Mouse (Mus musculus) kidney, adult 8-10 months (tissue): ENCODE measurements around the gene Egfem1.
A peak's percentile ranks its signal among the peaks of the same experiment; 100 is the strongest.

ENCODE experiments used
- DNase-seq, 2 experiments: peaks; one replicate each; pipeline ENCODE4 v3.0.0; 2022

The Egfem1 gene

DNA sequence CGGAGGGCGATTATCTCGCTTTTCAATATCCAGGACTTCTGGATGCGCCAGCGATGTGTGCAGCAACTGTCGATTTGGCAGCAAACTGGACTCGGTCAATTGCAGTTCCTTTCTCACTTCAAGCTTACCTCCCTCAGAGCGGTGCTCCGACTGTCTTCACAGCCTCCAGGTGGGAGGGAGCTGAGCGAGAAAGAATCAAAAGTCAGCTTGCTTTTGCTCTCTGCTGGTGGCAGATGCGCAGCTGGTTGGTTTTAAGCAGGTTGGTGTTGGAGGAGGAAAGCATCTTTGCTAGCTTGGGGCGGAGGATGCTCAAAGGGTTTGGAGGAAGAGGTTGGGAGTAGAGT, at the start of gene Egfem1:
Egfem1 (plus strand) TSS at position 72 of the 344 bp plus-strand sequence.
- DNase-seq = no peak

DNA sequence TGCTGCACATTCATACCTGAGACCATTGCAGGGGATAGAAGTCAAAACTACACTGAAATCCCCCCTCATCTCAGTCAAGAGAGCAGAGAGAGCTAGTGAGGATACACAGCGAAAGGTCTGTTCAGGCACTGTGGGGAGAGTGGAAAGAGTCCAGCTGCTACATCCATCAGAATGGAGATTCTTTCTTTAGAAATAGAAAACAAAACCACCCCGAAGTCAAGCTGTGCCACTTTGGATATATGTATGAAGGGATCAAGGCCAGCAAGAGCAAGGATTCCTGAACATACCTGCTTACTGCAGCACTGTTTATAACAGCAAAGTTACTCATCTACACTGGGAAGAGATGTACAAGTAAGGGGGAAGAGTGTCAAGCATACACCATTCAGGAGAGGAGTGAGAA, 48.7 kb upstream of the Egfem1 start:
- no peak for DNase-seq

- DNase-seq = peak in 1 of 2 experiments; percentile 11
Observed at GRCm38 (mm10) chr3:29036146-29036545, 45.7 kb upstream of the Egfem1 start.

DNA sequence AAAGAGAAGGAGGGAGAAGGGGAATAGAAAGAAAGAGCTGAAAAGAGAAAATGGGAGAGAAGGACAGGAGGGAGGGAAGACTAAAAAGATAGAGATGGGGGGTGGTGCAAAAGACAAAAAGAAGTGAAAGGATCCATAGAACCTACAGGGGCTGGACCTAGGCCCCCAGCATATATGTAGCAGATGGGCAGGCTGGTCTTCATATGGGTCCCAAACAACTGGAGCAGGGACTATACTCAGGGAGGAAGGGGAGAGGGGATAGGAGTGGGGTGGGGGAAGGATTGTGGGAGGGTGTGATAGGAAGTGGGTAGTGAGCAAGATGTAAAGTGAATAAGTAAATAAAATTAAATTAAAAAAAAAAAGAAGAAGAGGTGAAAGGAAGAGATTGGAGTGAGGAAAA, 45.2 kb upstream of the Egfem1 start:
- no peak for DNase-seq

DNA sequence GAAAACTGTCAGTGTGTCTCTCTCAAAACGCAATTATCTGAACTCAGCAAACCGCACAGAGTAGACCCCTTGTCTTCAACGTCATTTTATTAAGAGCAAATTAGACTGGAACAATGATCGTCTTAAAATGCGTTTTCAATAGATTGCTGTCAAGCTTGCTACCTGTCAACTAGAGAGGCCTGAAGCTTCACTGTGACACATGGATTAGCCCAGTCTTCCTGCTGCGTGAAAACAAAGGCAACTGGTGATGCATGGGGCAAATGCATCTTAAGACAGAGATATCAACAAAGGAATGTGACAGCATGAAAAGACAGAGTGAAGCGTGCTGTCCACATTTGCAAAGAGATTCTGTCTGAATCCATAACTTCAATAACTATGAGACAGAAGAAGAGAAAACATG, 41.8 kb upstream of the Egfem1 start:
- DNase-seq = no peak

DNA sequence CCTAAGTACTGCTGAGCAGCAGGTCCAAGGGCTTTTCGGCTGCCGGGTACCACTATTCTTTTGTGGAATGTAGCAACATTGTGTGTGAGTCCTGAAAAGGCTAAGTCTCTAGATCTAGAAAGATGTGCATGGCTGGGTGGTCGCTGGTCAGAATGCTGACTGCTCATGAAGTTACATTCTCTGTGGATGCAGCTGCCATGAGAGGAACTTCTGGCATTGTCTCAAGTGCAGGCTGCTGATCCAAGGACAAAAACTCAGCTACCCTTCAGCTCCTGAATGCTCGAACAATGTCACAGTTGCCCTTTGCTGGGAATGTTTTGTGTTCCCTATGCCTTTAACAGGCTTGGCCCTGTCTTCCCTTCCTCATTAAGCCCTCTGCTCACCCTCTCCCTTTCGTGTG, 35.5 kb upstream of the Egfem1 start:
- no peak for DNase-seq

DNA sequence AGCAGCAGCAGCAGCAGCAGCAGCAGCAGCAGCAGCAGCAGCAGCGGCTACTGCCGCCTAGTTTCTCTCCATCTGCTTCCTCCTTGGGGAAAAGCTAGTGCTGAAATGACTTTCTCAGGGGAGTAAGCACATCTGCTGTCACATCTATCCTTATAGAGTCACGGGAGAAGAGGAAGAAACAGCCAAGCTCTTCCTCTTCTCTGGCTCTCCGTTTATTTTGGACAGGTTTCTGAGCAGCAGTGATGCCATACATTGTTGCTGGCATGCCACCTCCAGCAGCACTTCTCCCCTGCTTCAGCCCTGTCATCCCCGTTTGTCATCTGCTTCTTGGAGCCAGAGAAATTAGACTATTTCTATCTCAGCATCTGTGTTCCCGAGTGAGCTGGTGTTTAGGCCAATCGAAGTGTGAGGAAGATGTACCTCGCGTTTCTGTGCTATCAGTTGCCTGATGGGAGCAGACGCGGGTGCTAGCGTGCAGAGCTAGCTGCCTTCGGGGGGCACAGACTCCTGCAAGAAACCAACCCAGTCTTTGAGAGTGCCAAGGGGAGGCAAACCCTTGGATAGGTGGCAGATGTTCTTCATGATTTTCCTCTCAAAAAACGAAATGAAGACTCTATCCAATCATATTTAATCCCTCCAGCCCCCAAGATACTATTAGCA, 34.4 kb upstream of the Egfem1 start:
- no peak for DNase-seq

DNA sequence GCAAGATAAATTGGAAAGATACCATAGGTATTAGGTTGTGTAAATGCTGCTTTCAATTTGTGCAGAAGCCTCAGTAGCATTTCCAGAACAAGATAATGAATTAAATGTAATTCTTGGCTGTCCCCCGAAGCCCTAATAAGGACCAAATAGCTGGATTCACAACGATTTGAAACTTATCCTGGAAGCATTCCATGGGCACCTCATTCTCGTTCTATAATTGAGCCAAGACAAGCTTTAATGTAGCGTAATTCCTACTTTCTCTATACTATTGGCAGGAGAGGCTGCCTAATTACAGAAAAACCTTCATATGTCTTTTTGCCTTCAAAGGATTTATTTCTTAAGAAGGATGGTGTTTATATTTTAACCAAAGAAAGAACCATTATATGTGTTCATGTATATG, 18.7 kb upstream of the Egfem1 start:
- no peak for DNase-seq

DNA sequence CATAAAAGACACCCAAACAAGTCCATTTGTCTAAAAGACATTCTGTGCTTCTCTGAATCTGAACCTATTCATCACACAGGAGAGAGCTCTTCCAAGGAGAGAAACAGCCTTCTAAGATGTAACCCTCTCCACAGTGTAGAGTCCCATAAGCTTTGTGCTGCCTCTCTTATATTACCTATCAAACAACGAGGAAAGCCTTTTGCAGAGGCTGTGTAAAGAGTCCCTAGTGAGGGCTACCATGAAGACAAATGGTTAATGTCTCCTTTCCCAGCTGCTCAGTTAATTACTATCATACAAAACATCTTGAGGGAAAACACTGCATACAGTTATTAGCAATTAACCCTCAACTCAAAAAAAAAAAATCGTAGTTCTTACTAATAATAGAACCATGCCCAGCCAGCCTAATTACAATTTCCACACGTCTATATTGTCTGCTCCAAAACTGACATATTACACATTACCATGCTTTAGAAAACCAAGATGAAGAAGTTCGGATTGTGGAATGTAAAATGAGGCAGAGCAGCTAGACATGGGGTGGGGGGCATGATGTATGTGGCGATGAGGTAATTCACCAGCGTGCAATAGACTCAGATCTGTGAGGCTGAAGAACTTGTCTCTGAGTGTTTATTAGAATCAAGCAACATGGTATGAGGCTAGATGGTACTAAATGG, 13.3 kb upstream of the Egfem1 start:
- no peak for DNase-seq

DNA sequence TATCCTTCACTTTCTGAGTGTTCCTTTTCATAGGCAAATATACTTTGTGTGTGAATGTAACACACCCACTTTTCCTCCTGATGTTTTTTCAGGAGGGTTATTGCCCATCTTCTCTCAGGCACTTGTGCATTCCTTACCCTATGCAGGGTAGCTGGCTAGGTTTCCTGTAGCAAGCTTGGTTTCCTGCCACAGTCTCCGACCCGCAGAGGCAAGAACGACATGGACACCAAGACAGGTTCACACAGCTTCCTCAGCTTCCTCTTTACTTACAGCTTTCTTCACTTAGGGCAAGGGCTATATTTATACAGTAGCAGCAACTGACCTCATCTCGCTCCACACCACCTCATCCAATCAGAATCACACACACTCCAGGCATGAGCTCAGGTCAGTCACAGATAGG, 10.5 kb upstream of the Egfem1 start:
- DNase-seq = no peak

GRCm38 (mm10) chr3:29081517-29081916, 306 bp upstream of the Egfem1 start:
- DNase-seq = no peak

DNA sequence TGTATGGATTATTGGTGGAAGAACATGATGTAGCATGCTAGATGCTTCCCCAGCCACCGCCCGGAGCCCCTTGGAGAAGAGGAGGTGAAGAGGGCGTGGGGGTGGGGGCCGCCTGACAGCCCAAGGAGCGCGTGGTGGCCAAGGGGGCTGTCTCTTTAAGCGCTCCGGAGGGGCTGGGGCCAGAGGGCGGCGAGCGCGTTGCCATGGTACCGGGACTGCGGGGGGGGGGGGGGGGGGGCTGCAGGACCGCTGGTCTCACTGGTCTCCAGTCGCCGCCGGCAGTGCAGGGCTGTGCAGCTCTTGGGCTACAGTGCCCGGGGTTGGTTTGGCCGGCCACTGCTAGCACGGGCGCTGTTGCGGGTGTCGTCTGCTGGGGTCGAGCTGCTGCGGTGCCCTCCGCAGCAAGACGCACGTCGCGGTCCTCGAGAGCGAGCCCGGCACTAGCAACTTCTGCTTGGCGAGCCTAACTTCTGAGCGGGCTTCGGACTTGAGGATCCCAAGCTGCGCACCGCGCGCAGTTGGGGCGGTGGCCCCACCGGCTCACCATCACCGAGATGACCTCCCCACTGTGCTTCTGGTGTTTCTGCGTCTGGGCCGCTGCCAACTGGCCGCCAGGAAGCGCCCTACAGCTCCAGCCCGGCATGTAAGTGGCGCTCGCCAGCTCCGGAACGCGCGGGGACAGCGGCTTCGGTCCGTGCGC, 623 bp downstream of the Egfem1 start:
- peak; percentile 9 to 17 for DNase-seq

GRCm38 (mm10) chr3:29082996-29083350, 1.1 kb downstream of the Egfem1 start:
- no peak for DNase-seq

DNA sequence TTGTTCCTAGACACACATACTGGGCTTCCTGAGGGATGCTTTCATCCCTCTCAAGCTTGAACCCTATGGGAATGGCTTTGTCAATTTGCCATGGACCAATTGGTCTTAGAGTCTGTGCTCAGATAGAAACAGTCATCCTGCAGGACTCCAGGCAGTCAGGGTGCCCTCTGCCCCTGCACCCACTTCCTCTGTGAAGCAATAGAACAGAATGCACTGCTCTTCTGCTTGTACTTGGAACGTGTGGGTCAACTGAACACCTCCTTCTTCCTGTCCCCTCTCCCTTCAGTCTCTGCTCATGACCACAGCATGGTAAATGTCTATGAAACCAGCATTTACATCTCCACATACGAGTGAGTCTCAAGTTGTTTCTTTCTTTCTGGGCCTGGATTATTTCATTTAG, 16.6 kb downstream of the Egfem1 start:
- DNase-seq = no peak

- no peak for DNase-seq
Observed at GRCm38 (mm10) chr3:29106016-29106723, 24.3 kb downstream of the Egfem1 start.

DNA sequence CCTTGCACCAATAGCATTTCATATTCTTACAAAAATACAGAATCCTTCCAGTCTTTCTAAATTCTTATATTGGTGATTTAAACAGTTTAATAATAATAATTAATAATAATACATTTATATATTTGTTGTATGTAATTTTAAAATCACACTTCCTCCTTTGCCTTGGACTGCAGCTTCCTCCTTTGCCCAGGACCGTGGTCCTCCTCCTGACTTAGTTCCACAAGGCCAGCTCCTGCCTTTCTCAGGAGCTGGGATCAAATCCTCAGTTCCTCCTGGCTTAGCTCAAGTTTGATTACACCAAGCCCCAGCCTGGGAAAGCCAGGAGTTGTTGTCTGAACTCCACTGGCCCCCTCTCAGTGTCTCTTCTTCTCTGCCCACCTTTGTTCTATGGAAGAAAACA, 25.3 kb downstream of the Egfem1 start:
- no peak for DNase-seq

GRCm38 (mm10) chr3:29110321-29110720, 28.5 kb downstream of the Egfem1 start:
- DNase-seq = peak; percentile 54 to 79

- DNase-seq = no peak
Observed at GRCm38 (mm10) chr3:29114517-29114916, 32.7 kb downstream of the Egfem1 start.

DNA sequence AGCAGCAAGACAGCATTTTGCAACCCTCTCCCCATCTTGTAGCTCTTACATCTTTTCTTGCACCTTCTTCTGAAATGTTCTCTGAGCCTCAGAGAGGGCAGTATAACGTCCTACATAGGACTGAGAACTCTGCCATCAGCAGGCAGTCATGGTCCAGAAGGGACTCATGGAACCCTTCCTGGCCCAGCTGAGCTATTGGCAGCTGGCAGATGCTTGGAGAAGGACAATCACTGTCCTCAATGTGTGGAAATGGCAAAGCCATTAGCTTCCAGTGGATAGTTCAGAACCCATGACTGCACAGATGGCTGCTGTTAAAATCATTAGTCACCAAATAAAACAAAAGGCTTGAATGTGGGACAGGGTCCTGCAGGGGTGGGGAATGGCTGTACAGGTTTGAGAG, 35.6 kb downstream of the Egfem1 start:
- no peak for DNase-seq

DNA sequence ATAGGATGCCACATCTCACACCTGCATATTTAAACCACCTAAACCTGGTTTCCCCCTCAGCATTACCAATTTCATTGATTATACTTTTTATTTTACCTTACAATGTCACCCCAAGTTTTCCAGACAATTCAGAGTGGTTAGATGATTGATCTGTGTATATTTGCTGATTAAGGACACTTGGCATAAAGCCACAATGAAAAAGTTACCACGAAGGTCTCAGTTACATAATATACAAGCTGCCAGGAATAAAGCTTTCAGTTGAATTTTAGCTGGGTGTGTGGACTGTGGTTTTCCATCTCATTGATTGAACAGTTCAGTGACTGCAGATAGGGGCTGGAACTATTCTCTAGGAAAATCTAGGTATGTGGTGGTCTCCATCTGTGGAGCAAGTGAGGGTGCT, 40.7 kb downstream of the Egfem1 start:
- DNase-seq = peak in 1 of 2 experiments; percentile 26

DNA sequence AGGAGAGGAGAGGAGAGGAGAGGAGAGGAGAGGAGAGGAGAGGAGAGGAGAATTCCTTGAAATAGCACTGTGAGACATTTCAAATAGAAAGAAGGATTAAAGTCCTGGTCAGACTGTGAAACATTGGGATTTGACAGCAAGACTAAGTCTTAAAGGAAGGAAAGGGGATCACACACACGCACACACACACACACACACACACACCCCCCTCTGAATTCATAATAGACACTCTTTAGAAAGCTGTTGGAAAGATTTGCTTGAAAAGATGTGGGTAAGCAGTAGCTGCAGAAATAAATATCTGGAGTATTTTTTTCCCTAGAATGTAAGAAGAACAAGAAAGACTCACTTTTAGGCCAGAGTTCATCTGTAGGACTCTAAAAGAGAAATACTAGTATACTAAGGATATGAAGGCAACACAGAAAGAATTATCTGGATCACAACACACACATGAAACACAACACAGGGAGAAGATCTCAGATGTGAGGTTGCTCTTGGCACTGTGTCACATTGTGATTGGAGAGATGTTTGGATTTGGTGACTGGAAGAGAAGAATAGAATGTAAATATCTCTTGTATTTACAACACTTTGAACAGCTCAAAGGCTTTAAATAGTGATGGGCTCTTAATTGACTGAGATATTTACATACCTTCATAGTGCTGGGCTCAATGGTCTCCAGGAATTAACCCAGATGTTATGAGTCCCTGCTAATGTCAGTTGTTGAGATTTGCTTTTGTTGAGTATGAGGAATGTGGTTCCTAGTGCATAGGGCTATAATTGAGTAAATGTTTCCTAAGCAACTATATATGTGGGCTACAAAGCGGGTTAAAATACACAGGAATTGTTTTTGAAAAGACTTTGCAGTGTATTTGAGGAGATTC, 50.5 kb downstream of the Egfem1 start:
- no peak for DNase-seq

DNA sequence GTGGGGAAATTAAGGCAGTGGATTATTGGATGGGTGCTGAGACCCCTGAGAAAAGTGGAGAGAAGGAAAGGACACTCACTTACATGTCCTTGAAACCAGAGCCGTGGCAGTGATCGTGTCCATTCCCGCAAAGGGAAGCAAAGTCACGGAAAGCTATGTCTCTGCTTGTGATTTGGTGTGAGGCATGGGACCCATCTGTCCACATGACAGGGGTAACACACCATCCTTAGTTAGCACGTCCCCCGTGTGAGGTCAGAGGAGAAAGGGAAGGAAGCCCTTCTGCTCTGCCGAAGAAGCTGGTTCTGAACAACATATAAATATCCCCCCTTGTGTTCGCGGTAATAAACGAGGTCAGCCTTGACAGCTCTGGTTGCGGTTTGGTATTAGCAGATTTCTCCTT, 52.7 kb downstream of the Egfem1 start:
- no peak for DNase-seq
